Mouse (Mus musculus): ENCODE results near the gene Kit.

DNA sequence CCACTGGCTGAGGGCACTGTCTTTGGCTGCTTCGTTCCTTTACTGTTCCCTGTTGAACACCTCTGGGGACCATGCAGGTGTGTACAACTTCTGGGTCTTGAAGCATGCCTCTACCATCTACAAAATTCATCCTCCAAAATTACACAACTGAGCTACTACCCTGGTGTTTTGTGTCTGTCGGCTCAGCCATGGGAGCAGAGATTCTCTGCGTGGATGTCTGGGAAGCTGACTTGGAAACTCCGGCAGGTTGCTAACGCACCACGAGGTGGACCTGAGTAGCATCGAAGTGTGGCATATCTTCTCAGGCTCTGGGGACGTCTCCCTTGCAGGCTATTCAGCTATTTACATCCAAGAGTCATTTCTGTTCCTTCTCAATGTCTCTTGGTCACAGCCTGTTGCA is 123.8 kb downstream of the Kit start:
- TF ChIP-seq CTCF (IDR thresholded peaks at IDR 0.05) (no peak), POLR2A (IDR thresholded peaks at IDR 0.05; ENCODE audit: insufficient read depth, low read depth, low read length) (no peak), EP300 (IDR thresholded peaks at IDR 0.05; ENCODE audit: insufficient read depth, low read depth, low read length) (no peak)
